Mouse (Mus musculus) bone marrow, adult 2 months (tissue): ENCODE data around the gene Angel1.

ENCODE experiments used
- CTCF ChIP-seq: fragments of 200-500 bp; IDR thresholded peaks from 2 replicates; pipeline ENCODE4 v1.5.1; 2011; ENCODE audit warnings: low read length, control low read depth; ENCODE audit not compliant: control insufficient read depth, insufficient read depth
- POLR2A ChIP-seq: fragments of 200-500 bp; IDR thresholded peaks from 2 replicates; pipeline ENCODE4 v1.6.1; 2011; ENCODE audit warnings: low read depth, mild to moderate bottlenecking, control low read depth, low read length, borderline replicate concordance; ENCODE audit not compliant: control insufficient read depth

DNA sequence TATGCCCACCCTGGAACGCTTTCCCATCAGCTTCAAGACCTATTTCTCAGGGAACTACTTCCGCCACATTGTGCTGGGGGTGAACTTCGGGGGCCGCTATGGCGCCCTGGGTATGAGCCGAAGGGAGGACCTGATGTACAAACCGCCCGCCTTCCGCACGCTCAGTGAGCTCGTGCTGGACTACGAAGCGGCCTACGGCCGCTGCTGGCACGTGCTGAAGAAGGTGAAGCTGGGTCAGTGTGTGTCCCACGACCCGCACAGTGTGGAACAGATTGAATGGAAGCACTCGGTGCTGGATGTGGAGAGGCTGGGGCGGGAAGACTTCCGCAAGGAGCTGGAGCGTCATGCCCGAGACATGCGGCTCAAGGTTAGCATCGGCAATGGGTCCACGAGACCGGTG, 37.3 kb downstream of the Angel1 start:
- TF ChIP-seq CTCF: no peak
- TF ChIP-seq POLR2A: no peak
